Mouse (Mus musculus) CH12.LX (cell line): Measurements from ENCODE around the gene Dupd1. TPM values are rescaled to one million over a fixed set of nuclear protein-coding genes. Genes with fewer than 3 reads are reported as not detected.

Experiments
- DNase-seq: peaks from one replicate; pipeline ENCODE4 v3.0.0-alpha.2; 2013; ENCODE audit errors: extremely low read depth
- H3K27ac ChIP-seq: 2 replicates; pipeline ENCODE4 v1.5.1; 2012; ENCODE audit warnings: low read depth, mild to moderate bottlenecking, control low read depth, moderate library complexity; ENCODE audit not compliant: insufficient read depth
- H3K27me3 ChIP-seq: replicated peaks from 2 replicates; pipeline ENCODE3; 2012; ENCODE audit warnings: inconsistent platforms
- H3K36me3 ChIP-seq, 2 experiments: replicated peaks in 1 of 2; 2 replicates each; pipeline versions ENCODE3 to v1.6.1; 2012; ENCODE audit warnings: inconsistent platforms in 1 of 2, low read length in 1 of 2, mild to moderate bottlenecking in 1 of 2, mixed read lengths in 1 of 2, moderate library complexity in 1 of 2; ENCODE audit not compliant: control insufficient read depth in 1 of 2, insufficient read depth in 1 of 2
- H3K4me1 ChIP-seq, 2 experiments: 2 replicates each; pipeline ENCODE4 v1.6.1; 2012; ENCODE audit warnings: inconsistent platforms in 1 of 2, moderate library complexity in 1 of 2; ENCODE audit not compliant: insufficient read depth in 2 of 2, control insufficient read depth in 1 of 2
- H3K4me2 ChIP-seq: 2 replicates; pipeline ENCODE4 v1.6.1; 2012; ENCODE audit warnings: low read depth, mild to moderate bottlenecking, control low read depth; ENCODE audit not compliant: poor library complexity, insufficient read depth, severe bottlenecking
- H3K4me3 ChIP-seq, 3 experiments: fragments of 150-350 bp in 1 of 3; sonication (generic) in 1 of 3; replicated peaks in 1 of 3; 2 replicates each; pipeline versions ENCODE3 to v1.5.1; 2011 to 2012; ENCODE audit warnings: low read depth in 2 of 3, low read length in 2 of 3, mild to moderate bottlenecking in 2 of 3, moderate library complexity in 2 of 3, control low read depth in 1 of 3, improper control_type of control experiment in 1 of 3, inconsistent platforms in 1 of 3, mixed read lengths in 1 of 3; ENCODE audit not compliant: poor library complexity in 1 of 3
- H3K79me2 ChIP-seq: replicated peaks from 2 replicates; pipeline ENCODE4 v1.6.1; 2012; ENCODE audit warnings: mild to moderate bottlenecking, moderate library complexity; ENCODE audit not compliant: control insufficient read depth, poor library complexity, insufficient read depth, severe bottlenecking; ENCODE audit errors: extremely low read depth
- H3K9ac ChIP-seq: 2 replicates; pipeline ENCODE4 v1.6.1; 2012; ENCODE audit warnings: low read depth, mild to moderate bottlenecking, control low read depth, moderate library complexity; ENCODE audit not compliant: insufficient read depth
- H3K9me3 ChIP-seq: replicated peaks from 2 replicates; pipeline ENCODE3; 2012; ENCODE audit warnings: low read length, inconsistent platforms, mixed read lengths
- BHLHE40 ChIP-seq: IDR thresholded peaks from 2 replicates; pipeline ENCODE4 v1.6.1; 2011; ENCODE audit warnings: mild to moderate bottlenecking, low read depth, low read length, improper control_type of control experiment
- CHD1 ChIP-seq: IDR thresholded peaks from 2 replicates; pipeline ENCODE4 v1.6.1; 2012; ENCODE audit warnings: low read depth, low read length, improper control_type of control experiment, inconsistent platforms
- ELF1 ChIP-seq: IDR thresholded peaks from 2 replicates; pipeline ENCODE4 v1.6.1; 2014; ENCODE audit warnings: low read depth, mild to moderate bottlenecking, inconsistent platforms, low read length, improper control_type of control experiment
- GABPA ChIP-seq: IDR thresholded peaks from 2 replicates; pipeline ENCODE4 v1.6.1; 2012; ENCODE audit warnings: low read depth, low read length, improper control_type of control experiment, inconsistent platforms; ENCODE audit not compliant: insufficient replicate concordance
- MAX ChIP-seq: IDR thresholded peaks from 2 replicates; pipeline ENCODE4 v1.6.1; 2011; ENCODE audit warnings: low read length, improper control_type of control experiment
- MXI1 ChIP-seq: IDR thresholded peaks from 2 replicates; pipeline ENCODE4 v1.6.1; 2011; ENCODE audit warnings: mild to moderate bottlenecking, low read depth, low read length, improper control_type of control experiment
- PAX5 ChIP-seq: IDR thresholded peaks from 2 replicates; pipeline ENCODE4 v1.6.1; 2012; ENCODE audit warnings: low read length, inconsistent platforms, mixed read lengths
- POLR2AphosphoS2 ChIP-seq: IDR thresholded peaks from 2 replicates; pipeline ENCODE4 v1.6.1; 2011; ENCODE audit warnings: low read depth, low read length, improper control_type of control experiment
- RCOR1 ChIP-seq: conservative IDR thresholded peaks from 2 replicates; pipeline ENCODE4 v1.6.1; 2012; ENCODE audit warnings: low read depth, mild to moderate bottlenecking, inconsistent platforms, low read length, improper control_type of control experiment
- USF1 ChIP-seq: IDR thresholded peaks from 2 replicates; pipeline ENCODE4 v1.6.1; 2014; ENCODE audit warnings: low read depth, mild to moderate bottlenecking, inconsistent platforms, low read length, improper control_type of control experiment
- USF2 ChIP-seq: conservative IDR thresholded peaks from 2 replicates; pipeline ENCODE4 v1.6.1; 2011; ENCODE audit warnings: low read depth, low read length, improper control_type of control experiment
- ZC3H11A ChIP-seq: IDR thresholded peaks from 2 replicates; pipeline ENCODE4 v1.6.1; 2012; ENCODE audit warnings: low read depth, mild to moderate bottlenecking, inconsistent platforms, low read length, improper control_type of control experiment
- ZMIZ1 ChIP-seq: IDR thresholded peaks from 2 replicates; pipeline ENCODE4 v1.6.1; 2012; ENCODE audit warnings: low read depth, mild to moderate bottlenecking, inconsistent platforms, low read length, improper control_type of control experiment
- dilution Hi-C: fragments of 300-500 bp; cut with MboI; formaldehyde crosslinking; loops from 2 replicates; pipeline ENCODE4 v1.14.3; 2020; ENCODE audit warnings: low sequenced_read_pairs; ENCODE audit not compliant: extremely low pct_unique_long_range_greater_than_20kb, extremely low pct_ligation_motif_present
- in situ Hi-C: fragments of 300-500 bp; cut with MboI; formaldehyde crosslinking; loops from 3 replicates; pipeline ENCODE4 v1.14.3; 2019; ENCODE audit warnings: low sequenced_read_pairs, low pct_ligation_motif_present, low pct_unique_long_range_greater_than_20kb, mixed read lengths
- polyA plus RNA-seq: library from polyadenylated mRNA; unstranded; fragments of >175 nt; gene quantifications from 2 replicates; pipeline ENCODE4 v1.2.1, GENCODE M21; 2012; ENCODE audit warnings: low read depth; ENCODE audit not compliant: insufficient read length
- total RNA-seq, 2 experiments: library from RNA; depleted of rRNA; stranded (reverse); fragments of 300-350 nt in 1 of 2; fragments of >200 nt in 1 of 2; gene quantifications; 2 replicates each; pipeline ENCODE4 v1.2.3; 2012 to 2014

The Dupd1 gene
- total and polyA plus RNA-seq, 3 experiments, result not detected

DNA sequence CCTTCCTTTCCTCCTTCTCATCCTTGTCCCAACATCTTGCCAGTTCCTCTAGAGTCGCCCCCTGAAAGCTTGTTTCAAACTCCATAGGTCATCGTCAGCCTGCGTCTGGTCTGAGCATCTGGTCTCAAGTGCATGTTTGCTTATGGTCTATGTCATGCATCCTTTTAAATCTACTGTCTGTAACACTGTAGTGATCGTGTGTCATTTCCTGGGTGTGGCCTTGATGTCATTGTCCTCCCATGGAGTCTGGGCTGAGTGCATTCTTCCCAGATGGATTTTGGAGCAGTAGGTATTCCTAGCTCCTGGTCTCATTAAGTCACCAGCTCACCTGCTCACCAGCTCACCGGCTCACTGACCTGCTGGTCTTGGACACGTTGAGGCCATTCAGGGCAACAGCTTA lies 19.4 kb downstream of the Dupd1 start (continued):
- TF ChIP-seq RCOR1 (no peak), ZMIZ1 (no peak)

- Histone ChIP-seq H3K27ac (no peak overlapping the region), H3K4me3 (no peak overlapping the region), H3K9ac (no peak overlapping the region), H3K4me2 (no peak overlapping the region), H3K27me3 (no peaks in the 10 kb centered on the region), H3K36me3 (no peaks in the 10 kb centered on the region), H3K79me2 (no peaks in the 10 kb centered on the region), H3K9me3 (peaks cover 3% of the 10 kb centered on the region), H3K4me1 (0 out of 4 replicates have a peak, but pooled peaks cover 0 to 3% of the 10 kb centered on the region in 2 experiments)
- TF ChIP-seq MAX, result no peak
- TF ChIP-seq USF1, result no peak
- no peak for TF ChIP-seq POLR2AphosphoS2
- TF ChIP-seq GABPA, result no peak
- no peak for TF ChIP-seq BHLHE40
- TF ChIP-seq ELF1, result no peak
- dilution Hi-C loops, result no loop called here
- in situ Hi-C loops, result loop anchor here (5.0 kb wide), 1 partner anchor 36 kb away; no protein-coding TSS in a partner anchor
- no peak for DNase-seq
Observed at GRCm38 (mm10) chr14:21691070-21691469, 23.3 kb downstream of the Dupd1 start.

DNA sequence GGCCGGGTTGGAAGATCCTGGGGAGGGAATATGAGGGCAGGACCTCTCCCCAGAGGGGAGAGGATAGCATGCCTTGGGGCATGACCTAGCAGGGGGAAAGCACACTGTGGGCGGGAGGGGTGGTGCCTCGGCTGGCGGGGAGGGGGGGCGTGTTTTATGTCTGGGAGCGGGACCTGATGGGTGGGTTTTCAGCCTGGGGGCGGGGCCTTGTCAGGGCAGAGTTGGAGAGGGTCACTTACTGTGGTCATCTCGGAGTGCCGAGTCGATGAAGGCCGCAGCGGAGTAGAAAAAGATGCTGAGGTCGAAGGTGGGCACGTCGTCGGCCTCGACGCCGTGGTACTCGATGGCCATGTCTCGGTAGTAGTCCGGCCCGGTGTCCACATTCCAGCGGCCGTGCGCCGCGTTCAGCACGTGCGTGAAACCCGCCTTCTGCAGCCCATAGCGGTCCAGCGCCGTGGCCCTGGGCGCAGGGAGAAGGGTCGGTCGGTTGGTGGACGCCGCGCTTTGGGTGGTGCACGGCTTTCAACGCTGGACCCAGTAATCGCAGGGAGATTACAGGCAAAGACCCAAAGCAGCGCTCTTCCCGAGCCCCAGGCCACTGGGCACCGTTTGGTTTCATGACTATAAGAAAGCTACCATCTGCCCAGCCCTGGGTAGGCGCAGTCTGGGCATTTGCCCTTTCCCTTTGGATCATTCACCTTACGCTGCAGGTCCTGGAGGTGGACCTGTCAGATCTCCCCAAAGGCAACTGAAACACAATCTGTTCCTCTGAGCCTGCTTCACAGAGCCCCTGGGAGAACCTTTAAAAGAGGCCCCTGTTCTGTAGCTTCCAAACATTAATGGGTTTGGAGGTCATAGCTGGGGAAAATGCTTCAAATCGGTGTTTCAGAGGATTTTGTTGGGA lies 27.7 kb downstream of the Dupd1 start:
- Histone ChIP-seq H3K36me3 (no peaks in the 10 kb centered on the region), H3K4me3 (no peak overlapping the region), H3K9me3 (no peaks in the 10 kb centered on the region), H3K4me1 (peaks cover 3 to 10% of the 10 kb centered on the region in 2 experiments; a peak in 2 of 4 replicates), H3K4me2 (no peak overlapping the region), H3K79me2 (no peaks in the 10 kb centered on the region), H3K9ac (no peak overlapping the region), H3K27ac (no peak overlapping the region), H3K27me3 (no peaks in the 10 kb centered on the region)
- dilution Hi-C loops (no loop called here), in situ Hi-C loops (no loop called here)
- DNase-seq, result no peak
- TF ChIP-seq RCOR1 (no peak), ELF1 (no peak), CHD1 (no peak), PAX5 (no peak), MXI1 (no peak), ZC3H11A (no peak), USF2 (no peak), ZMIZ1 (no peak)
